Mouse (Mus musculus) lung, adult 2 months (tissue): ENCODE data around the gene Nrcam.

Experiments used
- CTCF ChIP-seq: fragments of 200-500 bp; IDR thresholded peaks from 2 replicates; pipeline ENCODE4 v1.5.1; 2011; ENCODE audit warnings: mild to moderate bottlenecking, low read length, control low read depth; ENCODE audit not compliant: insufficient read depth
- POLR2A ChIP-seq: fragments of 200-500 bp; IDR thresholded peaks from 2 replicates; pipeline ENCODE4 v1.6.1; 2011; ENCODE audit warnings: low read depth, mild to moderate bottlenecking, control low read depth, low read length, borderline replicate concordance; ENCODE audit errors: extremely low read depth

DNA sequence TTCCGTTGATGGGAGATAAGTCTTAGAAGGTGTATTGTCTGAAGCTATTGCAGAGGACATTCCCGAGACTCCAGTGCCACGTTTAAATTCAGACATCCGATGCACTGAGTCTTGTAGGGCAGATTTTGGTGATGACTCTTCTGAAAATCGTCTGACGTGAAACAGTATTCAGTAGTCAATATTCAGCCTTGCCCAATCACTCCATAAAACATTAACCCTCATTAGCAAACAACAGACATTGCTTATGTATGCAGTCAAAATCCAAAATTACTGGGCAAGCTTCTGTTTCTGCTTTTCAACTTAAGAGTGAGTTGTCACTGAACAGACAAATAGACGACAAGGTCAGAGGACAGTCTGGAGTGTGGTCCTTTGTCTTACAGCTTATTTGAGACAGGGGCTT is 57.7 kb downstream of the Nrcam start:
- TF ChIP-seq CTCF (no peak), POLR2A (no peak)
